Mouse (Mus musculus): ENCODE data around the gene Slc6a12. TPM values are rescaled to one million over a fixed set of nuclear protein-coding genes. Genes with fewer than 3 reads are reported as not detected.

The Slc6a12 gene
- total RNA-seq, 2 experiments from 2014 or later = 0.26 TPM; not detected in 1

DNA sequence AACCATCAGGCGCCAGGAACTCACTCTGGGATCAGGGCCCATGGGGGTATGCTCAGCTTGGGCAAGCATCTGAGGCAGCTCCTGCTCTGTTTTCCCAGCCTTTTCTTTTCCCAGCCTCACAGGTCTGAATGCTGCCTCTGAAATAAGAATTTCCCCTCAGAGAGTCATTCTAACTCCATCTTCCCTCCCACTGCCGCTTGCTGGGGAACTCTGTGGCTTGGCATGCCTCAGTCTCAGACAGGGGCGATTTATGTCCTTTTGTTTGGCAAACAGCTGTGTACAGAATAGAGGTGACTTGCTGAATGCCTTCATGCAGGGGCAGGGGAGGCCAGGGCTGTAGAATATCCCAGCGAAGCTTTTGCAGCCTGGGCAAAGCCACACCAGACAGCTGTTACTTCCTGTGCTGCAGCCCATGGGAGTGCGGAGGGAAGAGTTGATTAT, 64.7 kb downstream of the Slc6a12 start:
- DNase-seq (ENCODE audit: low spot score) = no peak

GRCm38 (mm10) chr6:121412558-121413297, 69.9 kb downstream of the Slc6a12 start:
- DNase-seq (ENCODE audit: low spot score) = no peak

Small RNA genes lying within 50 kb of the gene (microRNA-seq; reads per million reads assigned to microRNA genes)
- gene Gm24855 = not detected

Other genes with a start within 250 kb of the Slc6a12 start
- gene Mical3, start 212.1 kb upstream of the Slc6a12 start, total RNA-seq (2021) = 10 to 100 TPM; 46.0 to 59.0 TPM
- 1 to 10 TPM; 2.9 TPM for gene Pex26, start 159.4 kb upstream of the Slc6a12 start, total RNA-seq (2021)
- 100 to 1,000 TPM; 193 to 210 TPM for gene Tuba8, start 132.4 kb upstream of the Slc6a12 start, total RNA-seq (2021)
- 1 to 10 TPM in 1 of 2 experiments, under 1 TPM in 1; 0.91 to 1.4 TPM for gene Usp18, start 97.2 kb upstream of the Slc6a12 start, total RNA-seq (2021)
- under 1 TPM; 0.57 to 0.74 TPM for gene Slc6a13, start 42.8 kb upstream of the Slc6a12 start, total RNA-seq (2021)
- under 1 TPM; 0.37 to 0.45 TPM for gene Iqsec3, start 130.6 kb downstream of the Slc6a12 start, total RNA-seq (2021)

All from gastrocnemius, adult 18-20 months (tissue).